Mouse (Mus musculus): ENCODE measurements at regions not wholly inside any gene's neighbourhood (a gene's known extent, or its start where the extent isn't known, plus 50 kb on each side); places are given as distances from the start of the nearest gene placed in this dataset.
A peak's percentile ranks its signal among the peaks of the same experiment; 100 is the strongest.

DNA sequence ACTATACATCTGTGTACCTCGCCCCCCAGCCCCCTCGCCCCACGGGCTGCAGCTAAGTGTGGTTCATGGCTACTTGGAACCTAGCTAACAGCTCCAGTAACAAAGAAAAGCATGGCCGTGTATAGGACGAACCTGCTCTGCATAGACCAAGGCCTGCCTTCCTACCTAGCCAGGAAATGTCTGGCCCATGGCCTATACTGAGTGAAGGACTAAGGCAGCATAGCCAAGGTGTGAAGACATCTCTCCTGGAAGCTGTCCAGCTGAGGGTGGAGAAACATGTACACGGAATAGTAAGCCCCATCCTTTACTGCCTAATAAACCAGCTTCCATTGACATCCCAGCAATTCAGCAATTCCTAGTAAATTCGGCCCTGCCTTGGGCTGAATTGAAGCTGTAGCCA, 183.6 kb upstream of the Tbc1d5 start:
- Histone ChIP-seq H3K4me1 (ENCODE audit: control insufficient read depth, insufficient read depth, low read length) (no peaks in the 10 kb centered on the region), H3K9ac (ENCODE audit: low read depth, low read length) (no peak overlapping the region), H3K9me3 (replicated peaks; ENCODE audit: control insufficient read depth, low read length) (no peaks in the 10 kb centered on the region), H3K36me3 (ENCODE audit: control insufficient read depth, insufficient read depth, low read length) (no peaks in the 10 kb centered on the region), H3K27me3 (ENCODE audit: control insufficient read depth, insufficient read depth, low read length) (no peaks in the 10 kb centered on the region), H3K4me2 (no peak overlapping the region), H3K4me3 (ENCODE audit: low read depth, low read length) (no peak overlapping the region), H3K27ac (ENCODE audit: low read depth, low read length) (no peak overlapping the region)
- no peak for ATAC-seq (replicated peaks; ENCODE audit: insufficient number of reproducible peaks, low FRiP score, low TSS enrichment)
- WGBS (ENCODE audit: insufficient replicate concordance) = 90% methylated on average over 7 of the region's 7 CpGs

DNA sequence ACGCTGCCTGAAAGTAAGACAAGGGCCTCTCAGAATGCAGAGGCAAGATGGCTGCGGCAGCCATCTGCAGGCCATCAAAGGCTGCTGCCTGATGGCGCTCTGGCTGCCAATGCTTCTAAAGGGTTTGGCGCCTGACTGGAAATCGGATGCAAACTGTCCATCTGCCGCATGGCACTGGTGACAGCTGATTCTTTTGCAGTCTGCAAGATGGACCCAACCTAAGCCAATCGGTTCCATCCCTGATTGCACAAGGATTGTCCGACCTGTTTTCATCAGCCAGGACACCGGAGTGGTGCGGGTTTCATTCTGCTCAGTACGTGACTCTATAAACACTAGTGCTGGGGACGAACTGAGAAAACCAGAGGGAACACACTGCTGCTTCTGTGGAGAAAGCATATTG, 183.1 kb upstream of the Tbc1d5 start:
- Histone ChIP-seq H3K9ac (ENCODE audit: low read depth, low read length) (no peak overlapping the region), H3K4me1 (ENCODE audit: control insufficient read depth, insufficient read depth, low read length) (no peaks in the 10 kb centered on the region), H3K36me3 (ENCODE audit: control insufficient read depth, insufficient read depth, low read length) (no peaks in the 10 kb centered on the region), H3K4me2 (no peak overlapping the region), H3K4me3 (ENCODE audit: low read depth, low read length) (no peak overlapping the region), H3K27me3 (ENCODE audit: control insufficient read depth, insufficient read depth, low read length) (no peaks in the 10 kb centered on the region), H3K9me3 (replicated peaks; ENCODE audit: control insufficient read depth, low read length) (no peaks in the 10 kb centered on the region), H3K27ac (ENCODE audit: low read depth, low read length) (no peak overlapping the region)
- 88% methylated on average over 12 of the region's 12 CpGs for WGBS (ENCODE audit: insufficient replicate concordance)
- no peak for ATAC-seq (replicated peaks; ENCODE audit: insufficient number of reproducible peaks, low FRiP score, low TSS enrichment)

DNA sequence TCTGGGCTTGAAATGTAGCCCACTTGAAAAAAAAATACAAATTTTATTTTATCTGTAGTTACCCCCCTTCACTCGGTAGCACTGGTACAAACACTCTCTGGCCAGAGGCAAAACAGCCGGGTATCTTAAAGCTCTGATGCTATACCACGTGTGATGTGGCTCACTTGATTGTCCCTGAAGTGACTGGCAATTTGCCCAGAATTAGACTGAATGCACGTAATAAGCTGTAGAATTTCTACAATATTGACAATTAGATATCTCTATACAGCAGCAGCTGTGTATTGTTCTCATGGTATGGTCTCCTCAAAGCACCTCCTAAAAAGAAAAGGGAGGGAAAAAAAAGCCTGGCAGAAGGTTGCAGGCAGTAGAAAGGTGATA, 179.2 kb upstream of the Tbc1d5 start:
- no peak for ATAC-seq (replicated peaks; ENCODE audit: insufficient number of reproducible peaks, low FRiP score, low TSS enrichment)

GRCm38 (mm10) chr17:51357690-51358361, 178.7 kb upstream of the Tbc1d5 start:
- H3K4me1 ChIP-seq (ENCODE audit: control insufficient read depth, insufficient read depth, low read length) = no peaks in the 10 kb centered on the region
- no peaks in the 10 kb centered on the region for H3K27me3 ChIP-seq (ENCODE audit: control insufficient read depth, insufficient read depth, low read length)
- H3K4me2 ChIP-seq = no peak overlapping the region
- H3K36me3 ChIP-seq (ENCODE audit: control insufficient read depth, insufficient read depth, low read length) = no peaks in the 10 kb centered on the region
- no peak for ATAC-seq (replicated peaks; ENCODE audit: insufficient number of reproducible peaks, low FRiP score, low TSS enrichment)
- H3K9ac ChIP-seq (ENCODE audit: low read depth, low read length) = no peak overlapping the region
- no peak overlapping the region for H3K4me3 ChIP-seq (ENCODE audit: low read depth, low read length)
- WGBS (ENCODE audit: insufficient replicate concordance) = 70% methylated on average over 5 of the region's 5 CpGs
- no peaks in the 10 kb centered on the region for H3K9me3 ChIP-seq (replicated peaks; ENCODE audit: control insufficient read depth, low read length)
- H3K27ac ChIP-seq (ENCODE audit: low read depth, low read length) = no peak overlapping the region

More for the DNA sequence above, 179.2 kb upstream of the Tbc1d5 start:
- 38% methylated on average over 4 of the region's 4 CpGs for WGBS (ENCODE audit: insufficient replicate concordance)
- H3K36me3 ChIP-seq (ENCODE audit: control insufficient read depth, insufficient read depth, low read length) = no peaks in the 10 kb centered on the region
- H3K4me2 ChIP-seq = no peak overlapping the region
- no peaks in the 10 kb centered on the region for H3K9me3 ChIP-seq (replicated peaks; ENCODE audit: control insufficient read depth, low read length)
- H3K27me3 ChIP-seq (ENCODE audit: control insufficient read depth, insufficient read depth, low read length) = no peaks in the 10 kb centered on the region
- no peak overlapping the region for H3K27ac ChIP-seq (ENCODE audit: low read depth, low read length)
- H3K9ac ChIP-seq (ENCODE audit: low read depth, low read length) = no peak overlapping the region
- H3K4me1 ChIP-seq (ENCODE audit: control insufficient read depth, insufficient read depth, low read length) = no peaks in the 10 kb centered on the region
- no peak overlapping the region for H3K4me3 ChIP-seq (ENCODE audit: low read depth, low read length)

DNA sequence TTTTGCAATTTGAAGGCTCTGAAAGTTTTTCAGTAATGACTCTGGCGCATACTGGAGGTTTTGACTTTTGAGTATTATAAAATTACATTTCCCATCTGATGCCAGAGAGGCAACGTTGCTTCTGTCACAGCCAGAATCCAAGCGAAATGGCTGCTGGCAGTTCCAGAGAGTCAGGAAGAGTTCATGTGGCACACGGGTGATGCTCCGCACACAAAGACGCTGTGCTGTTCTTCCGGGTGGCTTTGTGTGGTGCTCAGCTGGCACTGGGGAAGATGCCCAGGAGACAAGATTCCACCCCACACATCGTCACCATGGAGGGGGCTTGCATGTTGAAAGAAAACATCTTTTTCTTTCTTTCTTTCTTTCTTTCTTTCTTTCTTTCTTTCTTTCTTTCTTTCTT, 177.3 kb upstream of the Tbc1d5 start:
- H3K4me3 ChIP-seq (ENCODE audit: low read depth, low read length) = no peak overlapping the region
- no peak overlapping the region for H3K27ac ChIP-seq (ENCODE audit: low read depth, low read length)
- no peak for ATAC-seq (replicated peaks; ENCODE audit: insufficient number of reproducible peaks, low FRiP score, low TSS enrichment)
- H3K4me2 ChIP-seq = no peak overlapping the region
- no peaks in the 10 kb centered on the region for H3K4me1 ChIP-seq (ENCODE audit: control insufficient read depth, insufficient read depth, low read length)
- WGBS (ENCODE audit: insufficient replicate concordance) = 76% methylated on average over 8 of the region's 8 CpGs
- no peaks in the 10 kb centered on the region for H3K36me3 ChIP-seq (ENCODE audit: control insufficient read depth, insufficient read depth, low read length)
- no peak overlapping the region for H3K9ac ChIP-seq (ENCODE audit: low read depth, low read length)
- no peaks in the 10 kb centered on the region for H3K27me3 ChIP-seq (ENCODE audit: control insufficient read depth, insufficient read depth, low read length)
- H3K9me3 ChIP-seq (replicated peaks; ENCODE audit: control insufficient read depth, low read length) = no peaks in the 10 kb centered on the region

- H3K9me3 ChIP-seq (replicated peaks; ENCODE audit: control insufficient read depth, low read length) = no peaks in the 10 kb centered on the region
- H3K4me2 ChIP-seq = no peak overlapping the region
- no peak overlapping the region for H3K4me3 ChIP-seq (ENCODE audit: low read depth, low read length)
- no peak for ATAC-seq (replicated peaks; ENCODE audit: insufficient number of reproducible peaks, low FRiP score, low TSS enrichment)
- H3K27me3 ChIP-seq (ENCODE audit: control insufficient read depth, insufficient read depth, low read length) = no peaks in the 10 kb centered on the region
- H3K27ac ChIP-seq (ENCODE audit: low read depth, low read length) = no peak overlapping the region
- H3K36me3 ChIP-seq (ENCODE audit: control insufficient read depth, insufficient read depth, low read length) = no peaks in the 10 kb centered on the region
- WGBS (ENCODE audit: insufficient replicate concordance) = 80% methylated on average over 7 of the region's 7 CpGs
- no peaks in the 10 kb centered on the region for H3K4me1 ChIP-seq (ENCODE audit: control insufficient read depth, insufficient read depth, low read length)
- H3K9ac ChIP-seq (ENCODE audit: low read depth, low read length) = no peak overlapping the region
Measured at GRCm38 (mm10) chr17:51321868-51322267, 142.7 kb upstream of the Tbc1d5 start.

DNA sequence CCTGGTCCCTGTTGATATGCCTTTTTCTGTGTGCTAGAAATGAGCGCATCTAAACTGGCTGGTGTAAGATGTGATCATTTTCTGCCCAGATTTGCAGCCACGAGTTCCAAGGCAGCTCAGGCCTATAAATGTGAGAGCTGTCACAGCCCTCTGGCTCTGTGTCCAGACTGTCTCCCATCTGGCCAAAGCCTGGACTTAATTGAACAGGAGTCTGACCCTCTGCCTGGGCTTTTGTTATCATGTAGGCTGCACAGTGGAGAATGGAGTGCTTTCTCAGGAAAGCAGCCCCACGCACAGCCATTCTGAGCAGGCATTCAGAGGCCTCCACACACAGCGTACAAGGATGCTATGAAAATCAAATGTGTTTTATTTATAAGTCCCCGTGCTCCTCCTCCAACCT, 141.9 kb upstream of the Tbc1d5 start:
- Histone ChIP-seq H3K36me3 (ENCODE audit: control insufficient read depth, insufficient read depth, low read length) (no peaks in the 10 kb centered on the region), H3K9ac (ENCODE audit: low read depth, low read length) (no peak overlapping the region), H3K9me3 (replicated peaks; ENCODE audit: control insufficient read depth, low read length) (no peaks in the 10 kb centered on the region), H3K27me3 (ENCODE audit: control insufficient read depth, insufficient read depth, low read length) (no peaks in the 10 kb centered on the region), H3K4me1 (ENCODE audit: control insufficient read depth, insufficient read depth, low read length) (no peaks in the 10 kb centered on the region), H3K4me2 (no peak overlapping the region), H3K27ac (ENCODE audit: low read depth, low read length) (no peak overlapping the region), H3K4me3 (ENCODE audit: low read depth, low read length) (no peak overlapping the region)
- WGBS (ENCODE audit: insufficient replicate concordance) = 81% methylated on average over 5 of the region's 5 CpGs
- ATAC-seq (replicated peaks; ENCODE audit: insufficient number of reproducible peaks, low FRiP score, low TSS enrichment) = 0 out of 2 replicates have a peak, but pooled peaks have one; percentile 22

DNA sequence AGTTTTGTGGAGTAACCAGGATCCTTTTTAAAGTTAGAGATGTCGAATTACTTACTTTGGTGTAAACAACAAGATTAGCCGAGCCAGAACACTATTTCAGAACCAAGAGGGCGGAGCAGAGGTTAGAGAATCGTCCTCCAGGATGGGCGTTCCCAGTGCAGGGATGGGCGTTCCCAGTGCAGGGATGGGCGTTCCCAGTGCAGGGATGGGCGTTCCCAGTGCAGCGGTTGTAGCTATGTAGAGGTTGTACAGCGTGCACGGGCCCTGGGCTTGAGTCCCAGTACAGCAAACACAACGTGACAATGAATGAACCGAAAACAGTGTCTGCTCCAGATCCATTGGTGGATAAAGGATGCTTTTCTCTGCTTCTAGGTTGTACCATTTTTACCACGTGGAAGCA, 125.8 kb upstream of the Tbc1d5 start:
- Histone ChIP-seq H3K27ac (ENCODE audit: low read depth, low read length) (no peak overlapping the region), H3K9me3 (replicated peaks; ENCODE audit: control insufficient read depth, low read length) (no peaks in the 10 kb centered on the region), H3K4me1 (ENCODE audit: control insufficient read depth, insufficient read depth, low read length) (no peaks in the 10 kb centered on the region), H3K4me3 (ENCODE audit: low read depth, low read length) (no peak overlapping the region), H3K27me3 (ENCODE audit: control insufficient read depth, insufficient read depth, low read length) (no peaks in the 10 kb centered on the region), H3K36me3 (ENCODE audit: control insufficient read depth, insufficient read depth, low read length) (no peaks in the 10 kb centered on the region), H3K4me2 (peak overlapping the region; percentile 11; the same call in 1 of the 2 replicates), H3K9ac (ENCODE audit: low read depth, low read length) (no peak overlapping the region)
- 50% methylated on average over 14 of the region's 14 CpGs for WGBS (ENCODE audit: insufficient replicate concordance)
- ATAC-seq (replicated peaks; ENCODE audit: insufficient number of reproducible peaks, low FRiP score, low TSS enrichment) = peak; percentile 72; the same call in 1 of the 2 replicates

DNA sequence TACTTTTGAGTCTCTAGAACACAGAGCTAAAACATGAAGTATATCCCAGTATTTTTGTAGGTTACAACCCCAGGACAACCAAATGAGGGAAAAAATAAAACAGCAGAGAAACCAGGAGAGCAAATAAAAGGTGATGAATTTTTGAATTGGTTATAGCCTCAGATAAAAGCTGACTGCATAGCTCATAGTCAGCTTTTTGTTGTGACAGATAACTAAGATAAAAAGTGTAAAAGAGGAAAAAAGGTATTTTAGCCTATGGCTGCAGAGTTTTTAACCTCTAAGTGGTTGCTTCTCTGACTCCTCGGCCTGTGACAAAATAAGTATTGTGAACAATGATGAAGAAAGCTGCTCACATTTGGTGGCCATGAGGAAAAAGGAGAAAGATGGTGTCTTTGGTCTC, 111.6 kb upstream of the Tbc1d5 start:
- H3K4me2 ChIP-seq = no peak overlapping the region
- no peak overlapping the region for H3K27ac ChIP-seq (ENCODE audit: low read depth, low read length)
- no peak overlapping the region for H3K9ac ChIP-seq (ENCODE audit: low read depth, low read length)
- H3K27me3 ChIP-seq (ENCODE audit: control insufficient read depth, insufficient read depth, low read length) = no peaks in the 10 kb centered on the region
- WGBS (ENCODE audit: insufficient replicate concordance) = 81% methylated on average over 1 of the region's 1 CpGs
- no peak for ATAC-seq (replicated peaks; ENCODE audit: insufficient number of reproducible peaks, low FRiP score, low TSS enrichment)
- H3K36me3 ChIP-seq (ENCODE audit: control insufficient read depth, insufficient read depth, low read length) = no peaks in the 10 kb centered on the region
- H3K4me3 ChIP-seq (ENCODE audit: low read depth, low read length) = no peak overlapping the region
- H3K9me3 ChIP-seq (replicated peaks; ENCODE audit: control insufficient read depth, low read length) = no peaks in the 10 kb centered on the region
- no peaks in the 10 kb centered on the region for H3K4me1 ChIP-seq (ENCODE audit: control insufficient read depth, insufficient read depth, low read length)
